Mouse (Mus musculus): ENCODE data around the gene Crygn. TPM values are rescaled to one million over a fixed set of nuclear protein-coding genes. Genes with fewer than 3 reads are reported as not detected.

The Crygn gene
- polyA plus RNA-seq (2014; fragmentation: Nextera tagmentation; extraction: Ambion mirVana): 2.0 TPM in 1 of 2 replicates, not detected in the other

DNA sequence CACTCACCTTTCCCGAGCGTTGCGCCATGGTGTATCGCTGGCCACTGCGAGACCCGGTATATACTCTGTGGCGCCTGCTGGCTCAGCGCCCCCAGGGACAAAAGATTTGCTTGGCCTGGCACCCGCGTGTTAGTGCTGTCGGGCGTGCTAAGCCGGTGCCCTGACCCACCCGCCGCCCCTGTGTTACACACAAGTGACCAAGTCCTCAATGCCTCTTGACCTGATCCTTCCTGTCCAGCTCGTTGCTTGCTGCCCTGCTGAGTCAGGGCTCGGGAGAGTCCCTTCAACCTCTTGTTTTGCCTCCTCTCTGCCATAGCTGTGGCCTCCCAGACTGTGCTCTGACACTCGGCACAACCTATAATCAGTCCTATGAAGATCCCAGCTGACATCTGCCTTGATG is at the start of gene Crygn:
Gene Crygn (minus strand): TSS at position 193 of the 400 bp plus-strand sequence.
- Histone ChIP-seq H3K27ac (ENCODE audit: low read depth, low read length) (no peak within 1 kb of the TSS), H3K9ac (replicated peaks; ENCODE audit: low read depth, low read length) (no peak within 1 kb of the TSS), H3K4me3 (ENCODE audit: low read depth, low read length) (no peak within 1 kb of the TSS), H3K9me3 (ENCODE audit: control insufficient read depth, low read length) (no peaks in the 10 kb centered on the region), H3K36me3 (ENCODE audit: control insufficient read depth, insufficient read depth, low read length) (no peaks in the 10 kb centered on the region), H3K4me2 (ENCODE audit: low read depth, low read length) (no peak within 1 kb of the TSS), H3K27me3 (ENCODE audit: control insufficient read depth, insufficient read depth, low read length) (no peaks in the 10 kb centered on the region), H3K4me1 (ENCODE audit: control insufficient read depth, insufficient read depth, low read length) (no peaks in the 10 kb centered on the region)
- 53% methylated on average over 18 of the region's 18 CpGs for WGBS
- ATAC-seq (ENCODE audit: low read depth): no peak

DNA sequence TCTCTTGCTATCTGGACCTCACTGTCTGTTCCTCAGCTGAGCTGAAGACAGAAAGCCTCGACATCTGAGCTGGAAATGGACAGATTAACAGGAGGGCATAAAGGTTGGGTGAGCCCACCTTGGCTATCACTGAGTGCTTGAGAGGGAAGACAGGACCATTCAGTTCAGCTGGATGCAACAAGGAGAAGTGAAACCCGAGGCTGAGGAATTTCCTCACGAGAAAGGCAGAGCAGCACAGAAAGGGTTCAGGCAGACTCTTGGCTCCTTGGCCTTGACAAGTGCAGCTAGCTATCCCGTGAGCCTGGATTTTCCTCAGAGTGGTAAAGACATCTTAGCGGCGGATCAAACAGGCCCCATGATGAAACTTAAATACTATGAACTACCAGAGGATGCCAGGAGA is 47.4 kb upstream of the Crygn start:
- H3K36me3 ChIP-seq (ENCODE audit: control insufficient read depth, insufficient read depth, low read length): peaks cover 33% of the 10 kb centered on the region; the same call in 1 of the 2 replicates
- no peaks in the 10 kb centered on the region for H3K9me3 ChIP-seq (ENCODE audit: control insufficient read depth, low read length)
- 92% methylated on average over 6 of the region's 6 CpGs for WGBS
- H3K4me2 ChIP-seq (ENCODE audit: low read depth, low read length): no peak overlapping the region
- ATAC-seq (ENCODE audit: low read depth): no peak
- H3K4me3 ChIP-seq (ENCODE audit: low read depth, low read length): no peak overlapping the region
- H3K27ac ChIP-seq (ENCODE audit: low read depth, low read length): no peak overlapping the region
- no peak overlapping the region for H3K9ac ChIP-seq (replicated peaks; ENCODE audit: low read depth, low read length)
- no peaks in the 10 kb centered on the region for H3K4me1 ChIP-seq (ENCODE audit: control insufficient read depth, insufficient read depth, low read length)
- H3K27me3 ChIP-seq (ENCODE audit: control insufficient read depth, insufficient read depth, low read length): no peaks in the 10 kb centered on the region

DNA sequence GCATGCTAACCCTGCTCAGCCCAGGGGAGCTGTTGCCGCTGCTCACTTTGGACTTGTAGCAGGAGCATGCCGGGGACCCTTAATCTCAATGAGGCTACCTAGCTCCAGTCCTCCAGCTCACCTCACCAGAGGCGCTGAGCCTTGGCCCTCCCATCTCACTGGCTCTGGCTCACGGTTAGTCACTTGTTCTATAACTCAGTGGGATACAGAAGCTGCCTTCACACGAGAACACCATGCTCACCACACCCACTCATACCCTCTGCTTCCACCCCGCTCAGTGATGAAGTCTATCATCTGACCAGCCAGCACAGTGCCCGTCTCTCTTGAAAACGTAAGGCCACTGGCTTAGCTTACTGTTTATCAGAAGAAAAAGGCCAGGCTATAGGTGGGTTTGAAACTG is 46.9 kb upstream of the Crygn start:
- H3K27me3 ChIP-seq (ENCODE audit: control insufficient read depth, insufficient read depth, low read length): no peaks in the 10 kb centered on the region
- H3K9me3 ChIP-seq (ENCODE audit: control insufficient read depth, low read length): no peaks in the 10 kb centered on the region
- H3K4me2 ChIP-seq (ENCODE audit: low read depth, low read length): no peak overlapping the region
- H3K4me1 ChIP-seq (ENCODE audit: control insufficient read depth, insufficient read depth, low read length): no peaks in the 10 kb centered on the region
- WGBS: 95% methylated on average over 8 of the region's 8 CpGs
- ATAC-seq (ENCODE audit: low read depth): no peak
- H3K4me3 ChIP-seq (ENCODE audit: low read depth, low read length): no peak overlapping the region
- H3K36me3 ChIP-seq (ENCODE audit: control insufficient read depth, insufficient read depth, low read length): peaks cover 33% of the 10 kb centered on the region; the same call in 1 of the 2 replicates
- H3K9ac ChIP-seq (replicated peaks; ENCODE audit: low read depth, low read length): no peak overlapping the region
- H3K27ac ChIP-seq (ENCODE audit: low read depth, low read length): no peak overlapping the region

DNA sequence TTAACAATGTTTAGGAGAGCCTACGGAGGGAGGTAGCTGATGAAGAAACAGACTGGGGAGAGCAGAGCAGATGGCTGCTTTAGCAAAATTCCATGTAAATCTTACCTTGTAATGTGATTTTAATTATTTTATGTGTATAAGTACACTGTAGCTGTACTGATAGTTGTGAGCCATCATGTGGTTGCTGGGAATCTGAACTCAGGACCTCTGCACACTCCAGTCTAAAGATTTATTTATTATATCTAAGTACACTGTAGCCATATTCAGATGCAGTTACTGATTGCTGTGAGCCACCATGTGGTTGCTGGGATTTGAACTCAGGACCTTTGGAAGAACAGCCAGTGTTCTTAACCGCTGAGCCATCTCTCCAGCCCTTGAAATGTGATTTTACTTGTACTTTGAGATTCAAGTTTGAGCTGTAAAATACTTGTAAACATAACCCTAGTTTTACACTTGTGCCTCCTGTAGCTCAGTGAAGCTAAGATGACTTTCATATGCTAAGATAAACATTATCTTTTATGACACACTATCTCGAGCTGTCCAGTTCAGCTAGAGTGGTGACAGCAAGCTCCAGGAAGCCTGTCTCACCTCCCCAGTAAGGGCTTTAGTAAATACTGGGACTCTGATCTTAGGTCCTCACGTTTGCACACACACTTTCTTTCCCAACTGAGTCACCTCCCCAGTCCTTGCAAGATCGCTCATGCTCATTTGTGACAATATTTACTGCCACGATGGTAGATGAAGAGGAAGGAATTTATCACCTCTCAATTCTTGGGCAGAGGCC is 44.2 kb upstream of the Crygn start:
- Histone ChIP-seq H3K27ac (ENCODE audit: low read depth, low read length) (no peak overlapping the region), H3K4me1 (ENCODE audit: control insufficient read depth, insufficient read depth, low read length) (no peaks in the 10 kb centered on the region), H3K9ac (replicated peaks; ENCODE audit: low read depth, low read length) (no peak overlapping the region), H3K4me3 (ENCODE audit: low read depth, low read length) (no peak overlapping the region), H3K4me2 (ENCODE audit: low read depth, low read length) (no peak overlapping the region), H3K27me3 (ENCODE audit: control insufficient read depth, insufficient read depth, low read length) (no peaks in the 10 kb centered on the region), H3K9me3 (ENCODE audit: control insufficient read depth, low read length) (no peaks in the 10 kb centered on the region), H3K36me3 (ENCODE audit: control insufficient read depth, insufficient read depth, low read length) (peaks cover 24% of the 10 kb centered on the region; the same call in 1 of the 2 replicates)
- 67% methylated on average over 6 of the region's 6 CpGs for WGBS
- ATAC-seq (ENCODE audit: low read depth): no peak

DNA sequence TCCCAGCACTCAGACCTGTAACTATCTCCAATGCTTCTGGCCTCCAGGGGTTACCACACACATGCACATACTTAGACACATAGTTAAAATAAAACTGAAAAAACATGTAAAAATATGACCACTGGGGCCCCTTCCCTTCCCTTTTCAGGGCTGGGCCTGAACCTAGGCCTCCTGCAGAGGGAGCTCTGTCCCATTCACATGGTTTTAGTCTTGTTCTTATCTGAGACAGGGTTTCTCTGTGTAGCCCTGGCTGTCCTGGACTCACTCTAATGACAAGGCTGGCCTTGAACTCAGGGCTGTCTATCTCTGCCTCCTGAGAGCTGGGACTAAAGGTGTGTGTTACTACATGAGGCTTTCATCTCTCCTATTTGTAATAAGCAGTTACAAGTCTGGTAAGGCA is 42.6 kb upstream of the Crygn start:
- Histone ChIP-seq H3K27ac (ENCODE audit: low read depth, low read length) (no peak overlapping the region), H3K9ac (replicated peaks; ENCODE audit: low read depth, low read length) (no peak overlapping the region), H3K36me3 (ENCODE audit: control insufficient read depth, insufficient read depth, low read length) (peaks cover 12% of the 10 kb centered on the region; the same call in 1 of the 2 replicates), H3K4me1 (ENCODE audit: control insufficient read depth, insufficient read depth, low read length) (no peaks in the 10 kb centered on the region), H3K9me3 (ENCODE audit: control insufficient read depth, low read length) (no peaks in the 10 kb centered on the region), H3K27me3 (ENCODE audit: control insufficient read depth, insufficient read depth, low read length) (no peaks in the 10 kb centered on the region), H3K4me3 (ENCODE audit: low read depth, low read length) (no peak overlapping the region), H3K4me2 (ENCODE audit: low read depth, low read length) (no peak overlapping the region)
- ATAC-seq (ENCODE audit: low read depth): no peak

DNA sequence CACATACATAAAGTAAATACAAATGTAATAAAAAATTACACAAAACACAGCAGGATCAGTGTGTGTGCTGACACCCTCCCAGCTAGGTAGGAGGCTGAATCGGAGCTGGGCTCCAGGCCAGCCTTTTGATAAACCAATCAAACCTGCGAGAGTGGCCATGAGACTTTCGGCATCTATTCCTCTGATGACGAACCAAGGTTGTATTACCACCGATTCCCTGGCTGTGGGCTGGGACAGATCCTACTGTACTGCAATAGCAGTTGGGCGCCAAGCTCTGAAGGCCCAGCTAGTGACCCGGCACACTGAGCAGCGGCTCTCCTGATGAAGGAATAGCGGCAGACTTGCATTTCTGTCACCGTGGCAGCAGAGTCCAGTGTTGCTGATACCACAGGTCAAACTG is 40.8 kb upstream of the Crygn start:
- peaks cover 3% of the 10 kb centered on the region; the same call in 1 of the 2 replicates for H3K36me3 ChIP-seq (ENCODE audit: control insufficient read depth, insufficient read depth, low read length)
- 81% methylated on average over 10 of the region's 10 CpGs for WGBS
- H3K4me3 ChIP-seq (ENCODE audit: low read depth, low read length): no peak overlapping the region
- no peaks in the 10 kb centered on the region for H3K4me1 ChIP-seq (ENCODE audit: control insufficient read depth, insufficient read depth, low read length)
- H3K4me2 ChIP-seq (ENCODE audit: low read depth, low read length): no peak overlapping the region
- H3K9ac ChIP-seq (replicated peaks; ENCODE audit: low read depth, low read length): no peak overlapping the region
- no peaks in the 10 kb centered on the region for H3K9me3 ChIP-seq (ENCODE audit: control insufficient read depth, low read length)
- ATAC-seq (ENCODE audit: low read depth): no peak
- H3K27me3 ChIP-seq (ENCODE audit: control insufficient read depth, insufficient read depth, low read length): no peaks in the 10 kb centered on the region
- no peak overlapping the region for H3K27ac ChIP-seq (ENCODE audit: low read depth, low read length)

DNA sequence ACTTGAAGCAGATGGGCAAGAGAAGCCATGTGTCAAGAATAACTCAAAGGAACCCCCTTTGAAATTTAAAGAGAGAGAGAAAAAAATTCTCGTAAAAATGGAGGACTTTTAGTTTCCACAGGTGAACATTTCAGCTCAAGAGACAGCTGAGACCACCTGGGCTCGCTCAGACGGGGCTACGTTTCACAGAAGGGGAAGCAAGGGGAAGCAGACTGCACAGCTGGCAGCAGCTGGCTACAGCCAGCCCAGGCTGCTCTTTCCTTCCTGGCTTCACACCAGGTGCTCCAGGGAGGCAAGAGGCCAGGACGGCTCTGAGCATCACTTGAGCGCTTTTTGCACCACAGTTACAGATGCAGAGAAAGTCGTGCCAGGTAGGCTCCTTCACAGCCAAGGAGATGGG is 40.0 kb upstream of the Crygn start:
- no peaks in the 10 kb centered on the region for H3K27me3 ChIP-seq (ENCODE audit: control insufficient read depth, insufficient read depth, low read length)
- H3K4me3 ChIP-seq (ENCODE audit: low read depth, low read length): no peak overlapping the region
- no peaks in the 10 kb centered on the region for H3K4me1 ChIP-seq (ENCODE audit: control insufficient read depth, insufficient read depth, low read length)
- H3K27ac ChIP-seq (ENCODE audit: low read depth, low read length): no peak overlapping the region
- ATAC-seq (ENCODE audit: low read depth): no peak
- H3K36me3 ChIP-seq (ENCODE audit: control insufficient read depth, insufficient read depth, low read length): no peaks in the 10 kb centered on the region
- H3K4me2 ChIP-seq (ENCODE audit: low read depth, low read length): no peak overlapping the region
- 55% methylated on average over 7 of the region's 7 CpGs for WGBS
- H3K9me3 ChIP-seq (ENCODE audit: control insufficient read depth, low read length): no peaks in the 10 kb centered on the region
- no peak overlapping the region for H3K9ac ChIP-seq (replicated peaks; ENCODE audit: low read depth, low read length)

DNA sequence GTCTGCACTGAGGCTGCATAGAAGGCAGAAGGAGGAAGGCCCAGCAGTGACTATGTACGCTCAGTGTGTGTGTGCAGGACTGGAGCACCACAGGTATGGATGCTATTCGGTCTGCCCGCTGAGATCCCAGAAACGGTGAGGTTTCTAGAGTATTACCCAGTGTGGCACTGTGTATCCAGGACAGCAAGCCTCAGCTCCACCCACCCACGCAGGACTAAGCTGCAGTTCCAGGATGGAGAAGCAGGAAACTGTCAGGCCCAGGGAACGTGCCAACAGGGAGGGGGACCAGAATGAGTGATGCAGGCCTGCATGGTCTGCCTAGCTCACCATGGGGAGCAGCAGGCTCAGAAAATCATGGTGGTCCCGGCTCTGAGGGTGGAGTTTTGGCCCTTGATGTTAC is 35.2 kb upstream of the Crygn start:
- Histone ChIP-seq H3K27ac (ENCODE audit: low read depth, low read length) (no peak overlapping the region), H3K36me3 (ENCODE audit: control insufficient read depth, insufficient read depth, low read length) (no peaks in the 10 kb centered on the region), H3K4me2 (ENCODE audit: low read depth, low read length) (no peak overlapping the region), H3K27me3 (ENCODE audit: control insufficient read depth, insufficient read depth, low read length) (no peaks in the 10 kb centered on the region), H3K4me3 (ENCODE audit: low read depth, low read length) (no peak overlapping the region), H3K9me3 (ENCODE audit: control insufficient read depth, low read length) (no peaks in the 10 kb centered on the region), H3K9ac (replicated peaks; ENCODE audit: low read depth, low read length) (no peak overlapping the region), H3K4me1 (ENCODE audit: control insufficient read depth, insufficient read depth, low read length) (no peaks in the 10 kb centered on the region)
- ATAC-seq (ENCODE audit: low read depth): no peak
- 77% methylated on average over 7 of the region's 7 CpGs for WGBS

DNA sequence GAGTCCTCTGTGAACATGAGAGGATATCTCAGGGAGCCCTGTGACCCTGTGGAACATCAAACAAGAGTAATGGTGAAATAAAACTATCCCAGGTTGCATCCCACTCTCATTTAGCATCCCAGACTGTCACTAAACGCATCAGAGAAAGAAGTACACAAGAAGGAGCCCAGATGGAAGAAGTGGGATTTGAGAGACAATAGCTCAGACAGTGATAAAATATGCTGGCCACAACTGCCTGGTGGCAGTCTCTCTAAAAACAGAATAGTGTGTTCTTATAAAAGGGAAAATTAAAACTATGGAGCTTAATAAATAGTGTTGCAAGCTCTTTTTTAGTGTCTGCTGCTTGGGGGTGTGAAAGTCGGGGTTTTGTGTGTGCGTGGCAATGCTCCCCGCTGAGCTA is 25.1 kb upstream of the Crygn start:
- ATAC-seq (ENCODE audit: low read depth): no peak
- H3K27me3 ChIP-seq (ENCODE audit: control insufficient read depth, insufficient read depth, low read length): no peaks in the 10 kb centered on the region
- no peak overlapping the region for H3K27ac ChIP-seq (ENCODE audit: low read depth, low read length)
- WGBS: 83% methylated on average over 4 of the region's 4 CpGs
- no peaks in the 10 kb centered on the region; the same call in 1 of the 2 replicates for H3K9me3 ChIP-seq (ENCODE audit: control insufficient read depth, low read length)
- H3K4me1 ChIP-seq (ENCODE audit: control insufficient read depth, insufficient read depth, low read length): no peaks in the 10 kb centered on the region
- H3K4me3 ChIP-seq (ENCODE audit: low read depth, low read length): no peak overlapping the region
- no peak overlapping the region for H3K4me2 ChIP-seq (ENCODE audit: low read depth, low read length)
- H3K9ac ChIP-seq (replicated peaks; ENCODE audit: low read depth, low read length): no peak overlapping the region
- H3K36me3 ChIP-seq (ENCODE audit: control insufficient read depth, insufficient read depth, low read length): no peaks in the 10 kb centered on the region

Data from neural tube, embryonic 14.5 days (tissue).